Mouse (Mus musculus) telencephalon, adult 2 months (tissue): Measurements from ENCODE around the gene Gimap3.

ENCODE experiments used
- DNase-seq: peaks from one replicate; pipeline ENCODE4 v3.0.0-alpha.2; 2011; ENCODE audit warnings: low read depth, low spot score

Gene Gimap3

DNA sequence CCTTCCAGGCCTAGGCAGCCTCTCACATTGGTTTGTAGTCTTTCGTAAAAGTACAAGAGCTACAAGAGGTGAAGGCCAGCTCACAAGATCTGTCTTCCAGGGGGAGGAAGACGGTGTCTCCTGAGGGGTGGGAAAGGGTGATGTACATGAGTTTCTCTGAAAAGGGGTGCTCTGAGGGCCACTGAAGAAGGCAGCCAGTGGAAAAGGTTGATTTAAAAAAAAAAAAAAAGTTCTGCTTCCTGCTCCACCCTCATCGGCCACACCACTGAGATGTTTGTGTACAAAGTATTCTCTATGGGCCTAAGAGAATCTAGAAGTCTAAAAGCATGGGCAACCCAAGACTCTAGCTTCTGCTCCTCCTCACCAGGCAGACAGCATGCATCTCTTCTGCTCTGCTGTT lies at the start of gene Gimap3:
TSS of gene Gimap3 (minus strand) at position 156 of the 400 bp plus-strand sequence.
- no peak for DNase-seq

DNA sequence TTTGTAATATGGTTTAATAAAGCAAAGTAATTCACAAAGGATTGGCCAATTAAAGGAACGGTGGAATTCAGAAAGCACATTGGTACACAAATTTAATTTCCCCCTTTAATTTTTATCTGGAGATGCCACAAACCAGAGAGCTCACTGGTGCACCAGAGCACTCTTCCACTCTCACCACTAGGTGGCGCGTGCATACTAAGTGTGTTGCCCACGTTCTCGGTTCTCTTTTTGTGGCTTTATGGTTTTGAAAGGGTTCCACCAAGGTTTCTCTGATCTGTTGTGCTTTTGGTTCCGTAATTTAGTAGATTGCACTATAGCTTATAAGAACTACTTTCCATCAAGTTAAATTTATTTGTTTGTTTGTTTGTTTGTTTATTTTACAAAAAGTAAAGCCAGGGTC lies 47.2 kb upstream of the Gimap3 start:
- DNase-seq = peak; percentile 26

GRCm38 (mm10) chr6:48815013-48815412 lies 44.4 kb upstream of the Gimap3 start:
- no peak for DNase-seq

- no peak for DNase-seq
Observed at GRCm38 (mm10) chr6:48809494-48810219, 39.0 kb upstream of the Gimap3 start.

- DNase-seq = no peak
Observed at GRCm38 (mm10) chr6:48806746-48807145, 36.1 kb upstream of the Gimap3 start.

GRCm38 (mm10) chr6:48804346-48804745 lies 33.7 kb upstream of the Gimap3 start:
- no peak for DNase-seq

GRCm38 (mm10) chr6:48803406-48804051 lies 32.9 kb upstream of the Gimap3 start:
- peak; percentile 2 for DNase-seq

- no peak for DNase-seq
Observed at GRCm38 (mm10) chr6:48801897-48802296, 31.2 kb upstream of the Gimap3 start.

- DNase-seq = no peak
Observed at GRCm38 (mm10) chr6:48787867-48788266, 17.2 kb upstream of the Gimap3 start.

DNA sequence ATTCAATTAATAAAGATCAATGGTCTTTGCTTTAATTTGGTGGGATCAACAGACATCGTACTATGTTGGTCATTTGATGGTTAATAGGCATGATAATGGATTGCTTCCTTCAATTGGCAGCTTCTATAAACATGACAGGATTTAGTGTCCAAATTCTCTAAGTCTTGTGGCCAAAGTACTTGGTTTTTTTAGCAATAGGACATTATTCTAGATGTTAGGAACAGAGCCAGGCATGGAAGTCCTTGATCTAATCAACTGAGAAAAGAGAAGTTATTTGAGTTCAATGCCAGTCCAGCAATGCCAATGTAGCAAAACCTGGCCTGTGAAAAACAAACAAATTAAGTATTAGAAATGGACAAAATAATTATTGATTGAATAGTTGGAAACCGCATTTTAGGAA lies 14.9 kb upstream of the Gimap3 start:
- no peak for DNase-seq

DNA sequence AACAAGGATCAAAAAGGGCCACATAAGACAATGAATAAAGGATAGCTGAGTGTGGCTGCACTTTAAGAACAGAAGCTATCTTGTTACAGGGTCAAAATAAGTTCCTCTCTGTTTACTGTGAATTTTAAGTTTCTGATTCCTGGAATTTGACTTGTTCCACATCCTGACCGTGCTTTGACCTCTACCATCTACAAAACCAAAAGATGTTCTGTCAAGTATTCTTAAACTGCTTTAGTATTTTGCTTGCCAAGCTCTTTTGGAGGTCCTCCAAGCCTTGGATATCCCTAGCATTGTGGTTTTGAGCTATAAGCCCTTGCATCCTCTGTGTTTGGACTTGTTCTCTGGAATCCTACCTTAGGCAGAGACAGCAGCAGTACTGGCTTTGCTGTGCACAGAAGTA lies 14.5 kb upstream of the Gimap3 start:
- no peak for DNase-seq

DNA sequence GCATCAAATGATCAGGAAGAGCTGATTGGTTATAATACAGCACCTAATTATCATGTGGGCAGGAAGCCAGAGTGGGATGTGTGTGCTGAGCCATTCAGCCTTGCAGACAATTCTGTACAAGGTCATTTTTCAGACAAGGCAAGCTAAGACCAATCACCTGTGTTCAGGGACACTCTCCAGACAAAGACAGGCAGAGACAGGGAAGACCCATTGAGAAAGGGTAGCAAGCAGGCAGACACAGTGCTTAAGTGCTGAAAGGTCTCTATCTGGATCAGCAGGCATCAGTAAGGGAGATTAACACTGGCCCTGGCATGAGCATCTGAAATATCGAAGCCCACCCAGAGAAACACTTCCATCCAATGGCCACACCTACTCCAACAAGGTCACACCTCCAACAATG lies 13.8 kb upstream of the Gimap3 start:
- DNase-seq = no peak

- peak; percentile 33 for DNase-seq
Observed at GRCm38 (mm10) chr6:48772030-48772429, 1.4 kb upstream of the Gimap3 start.

GRCm38 (mm10) chr6:48768933-48769332 lies 1.7 kb downstream of the Gimap3 start:
- no peak for DNase-seq

- DNase-seq = no peak
Observed at GRCm38 (mm10) chr6:48768178-48768869, 2.3 kb downstream of the Gimap3 start.

DNA sequence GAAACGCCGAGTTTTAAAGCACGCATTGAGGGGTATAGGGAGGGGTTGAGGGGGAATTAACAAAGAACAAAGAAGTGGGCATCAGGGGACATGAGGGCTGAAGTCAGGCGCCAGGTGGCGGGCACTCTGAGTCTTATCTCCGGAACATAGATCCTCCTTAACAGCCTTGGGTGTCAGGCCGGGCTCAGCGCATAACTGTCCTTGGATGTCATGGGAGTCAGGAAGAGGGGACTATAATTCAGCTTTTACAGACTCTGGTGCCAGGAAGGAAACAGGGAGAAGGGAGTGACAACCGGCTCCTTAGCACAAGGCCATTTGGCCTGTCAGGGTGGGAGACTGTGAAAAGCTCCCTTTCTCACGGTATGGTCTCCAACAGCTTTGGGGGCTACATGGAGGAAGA lies 6.2 kb downstream of the Gimap3 start:
- DNase-seq = no peak

- DNase-seq = no peak
Observed at GRCm38 (mm10) chr6:48763567-48764270, 6.9 kb downstream of the Gimap3 start.

GRCm38 (mm10) chr6:48747091-48747966 lies 23.3 kb downstream of the Gimap3 start:
- DNase-seq = no peak

DNA sequence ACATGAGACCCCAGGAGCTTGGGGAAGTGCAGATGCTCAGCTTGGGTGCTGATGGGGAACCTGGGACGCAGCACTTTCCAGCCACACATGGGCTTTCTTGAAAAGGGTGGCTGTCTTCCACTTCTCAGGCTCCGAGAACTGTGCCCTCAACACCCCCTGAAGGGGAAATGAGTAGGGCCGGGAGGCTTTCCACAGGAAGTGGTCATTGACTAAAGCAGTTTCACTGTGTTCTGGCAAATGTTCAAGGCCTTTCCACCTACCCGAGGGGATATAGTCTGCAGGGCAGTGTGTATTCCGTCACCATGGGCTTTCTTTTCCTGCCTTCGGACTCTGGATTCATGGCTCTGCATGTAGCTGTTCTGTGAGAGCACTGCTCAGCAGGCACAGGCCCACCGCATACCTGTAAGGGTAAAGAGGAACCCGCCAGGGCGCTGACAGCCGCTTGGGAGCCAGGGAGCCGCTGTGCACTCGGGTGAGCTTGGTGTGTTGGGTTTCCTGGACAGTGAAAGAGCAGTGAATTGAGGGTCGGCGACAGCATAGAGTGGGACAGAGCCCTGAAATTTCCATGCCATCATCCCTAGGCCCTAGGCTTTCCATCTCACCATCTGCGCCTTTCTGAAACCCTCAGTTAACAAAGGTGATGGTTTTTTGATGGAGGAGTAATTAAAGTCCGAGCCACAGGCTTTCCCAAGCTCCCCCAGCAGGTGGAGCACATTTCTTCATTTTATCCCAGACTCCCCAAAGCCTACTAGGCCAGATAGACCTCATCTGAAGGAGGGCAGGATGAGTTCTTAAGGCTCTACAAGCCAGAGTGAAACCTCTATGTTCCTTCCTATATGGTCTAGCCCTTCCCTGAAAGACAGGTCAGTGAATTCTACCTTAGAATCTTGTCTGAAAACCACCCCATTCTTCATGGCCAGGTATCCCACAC lies 24.4 kb downstream of the Gimap3 start, which contains the start of gene Gimap5:
TSS of gene Gimap5 (plus strand) at position 239 of the 931 bp plus-strand sequence.
- DNase-seq = no peak

DNA sequence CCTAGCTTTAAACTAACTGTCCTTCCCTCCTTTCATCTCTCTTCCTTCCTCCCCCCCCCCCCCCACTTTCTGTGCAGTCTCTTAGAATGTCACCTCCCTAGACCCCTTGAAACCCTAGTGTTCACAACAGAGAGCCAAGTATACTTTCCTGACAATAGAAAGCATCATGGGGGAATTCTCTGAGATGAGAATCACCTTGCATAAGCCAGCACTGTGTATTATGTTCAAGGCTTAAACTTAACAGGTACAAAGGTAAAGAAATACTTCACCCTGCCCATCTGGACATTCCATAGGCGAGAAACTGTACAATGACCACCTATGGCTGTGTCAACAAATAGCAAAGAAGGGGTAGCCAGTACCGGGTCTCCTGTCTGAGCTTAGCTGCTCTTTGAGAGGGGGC lies 25.2 kb downstream of the Gimap3 start:
- no peak for DNase-seq
